Mouse (Mus musculus): Measurements from ENCODE around the gene Pitpnm2. TPM values are rescaled to one million over a fixed set of nuclear protein-coding genes. Genes with fewer than 3 reads are reported as not detected.

The Pitpnm2 gene
- total and polyA plus RNA-seq, 3 experiments = 7.0 to 22.2 TPM; not detected in 1

GRCm38 (mm10) chr5:124152734-124153133 is 96.8 kb downstream of the Pitpnm2 start:
- Histone ChIP-seq H3K9me3 (replicated peaks; ENCODE audit: insufficient read depth, low read length) (no peaks in the 10 kb centered on the region), H3K27me3 (ENCODE audit: control insufficient read depth in 1 of 2, insufficient read depth in 2 of 2, low read length in 2 of 2) (no peaks in the 10 kb centered on the region), H3K4me1 (ENCODE audit: control insufficient read depth in 1 of 2, insufficient read depth in 2 of 2, low read length in 2 of 2) (no peaks in the 10 kb centered on the region), H3K9ac (ENCODE audit: control insufficient read depth, low read depth, low read length, poor library complexity, severe bottlenecking) (no peak overlapping the region), H3K79me2 (ENCODE audit: control insufficient read depth, insufficient read depth, low read length, poor library complexity) (no peaks in the 10 kb centered on the region), H3K27ac (ENCODE audit: control insufficient read depth, low read depth, low read length) (no peak overlapping the region), H3K36me3 (ENCODE audit: control insufficient read depth in 1 of 2, insufficient read depth in 2 of 2, low read length in 2 of 2) (no peaks in the 10 kb centered on the region), H3K4me3 (ENCODE audit: control insufficient read depth in 1 of 2, insufficient read depth in 1 of 2, low read depth in 2 of 2, low read length in 2 of 2) (no peak overlapping the region)
- DNase-seq (ENCODE audit: low read depth, low spot score) = no peak
- no peak for TF ChIP-seq CHD1 (IDR thresholded peaks at IDR 0.05; ENCODE audit: low read depth, low read length)
- TF ChIP-seq ZKSCAN1 (IDR thresholded peaks at IDR 0.05; ENCODE audit: low read depth, low read length) = no peak
- no peak for TF ChIP-seq USF2 (IDR thresholded peaks at IDR 0.05; ENCODE audit: borderline replicate concordance in 1 of 2, insufficient read depth in 1 of 2, low read depth in 1 of 2, low read length in 2 of 2)
- no peak for TF ChIP-seq POLR2AphosphoS5 (IDR thresholded peaks at IDR 0.05; ENCODE audit: borderline replicate concordance, low read depth, low read length)
- no peak for TF ChIP-seq SIN3A (IDR thresholded peaks at IDR 0.05; ENCODE audit: low read length)
- TF ChIP-seq RCOR1 (IDR thresholded peaks at IDR 0.05; ENCODE audit: low read depth, low read length) = no peak
- TF ChIP-seq MAX (IDR thresholded peaks at IDR 0.05; ENCODE audit: low read length) = no peak
- no peak for TF ChIP-seq HCFC1 (IDR thresholded peaks at IDR 0.05; ENCODE audit: low read depth, low read length)
- TF ChIP-seq RAD21 (IDR thresholded peaks at IDR 0.05; ENCODE audit: low read depth, low read length) = no peak
- TF ChIP-seq MYB (IDR thresholded peaks at IDR 0.05; ENCODE audit: low read depth, low read length) = no peak
- no peak for TF ChIP-seq POLR2A (IDR thresholded peaks at IDR 0.05; ENCODE audit: control insufficient read depth in 1 of 2, insufficient read depth in 1 of 2, low read depth in 1 of 2, low read length in 2 of 2, poor library complexity in 1 of 2)

DNA sequence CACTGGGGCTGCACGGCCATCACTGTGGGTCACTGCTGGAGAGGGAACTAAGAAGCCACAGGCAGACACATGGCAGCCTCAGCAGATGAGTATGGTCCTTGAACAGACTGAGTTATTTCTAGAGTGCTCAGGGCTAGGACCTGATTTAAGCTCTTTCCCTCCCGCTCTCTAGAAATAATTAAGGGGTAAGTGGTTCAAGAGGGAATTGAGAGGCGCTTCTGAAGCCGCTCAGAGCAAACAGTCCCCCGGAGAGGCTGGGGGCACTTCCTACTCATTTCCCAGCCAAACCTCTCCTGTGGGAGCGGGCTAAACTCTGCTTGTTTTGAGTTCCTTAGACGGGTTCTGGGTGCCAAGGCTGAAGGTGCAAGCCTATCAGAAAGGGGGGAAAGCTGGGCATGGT is 98.7 kb downstream of the Pitpnm2 start:
- no peaks in the 10 kb centered on the region for H3K9me3 ChIP-seq (replicated peaks; ENCODE audit: insufficient read depth, low read length)
- DNase-seq (ENCODE audit: low read depth, low spot score) = no peak
- H3K27me3 ChIP-seq (ENCODE audit: control insufficient read depth in 1 of 2, insufficient read depth in 2 of 2, low read length in 2 of 2) = no peaks in the 10 kb centered on the region
- no peak overlapping the region for H3K27ac ChIP-seq (ENCODE audit: control insufficient read depth, low read depth, low read length)
- no peaks in the 10 kb centered on the region for H3K36me3 ChIP-seq (ENCODE audit: control insufficient read depth in 1 of 2, insufficient read depth in 2 of 2, low read length in 2 of 2)
- no peaks in the 10 kb centered on the region for H3K79me2 ChIP-seq (ENCODE audit: control insufficient read depth, insufficient read depth, low read length, poor library complexity)
- H3K9ac ChIP-seq (ENCODE audit: control insufficient read depth, low read depth, low read length, poor library complexity, severe bottlenecking) = no peak overlapping the region
- no peak overlapping the region for H3K4me3 ChIP-seq (ENCODE audit: control insufficient read depth in 1 of 2, insufficient read depth in 1 of 2, low read depth in 2 of 2, low read length in 2 of 2)
- H3K4me1 ChIP-seq (ENCODE audit: control insufficient read depth in 1 of 2, insufficient read depth in 2 of 2, low read length in 2 of 2) = no peaks in the 10 kb centered on the region
- TF ChIP-seq TBP (IDR thresholded peaks at IDR 0.05; ENCODE audit: low read depth, low read length) (no peak), USF1 (IDR thresholded peaks at IDR 0.05; ENCODE audit: low read depth, low read length) (no peak), E2F4 (IDR thresholded peaks at IDR 0.05; ENCODE audit: borderline replicate concordance, low read depth, low read length) (no peak), ZNF384 (IDR thresholded peaks at IDR 0.05; ENCODE audit: low read depth, low read length) (no peak), RCOR1 (IDR thresholded peaks at IDR 0.05; ENCODE audit: low read depth, low read length) (no peak), USF2 (IDR thresholded peaks at IDR 0.05; ENCODE audit: borderline replicate concordance in 1 of 2, insufficient read depth in 1 of 2, low read depth in 1 of 2, low read length in 2 of 2) (no peak), ZC3H11A (IDR thresholded peaks at IDR 0.05; ENCODE audit: low read depth, low read length) (no peak), ZMIZ1 (IDR thresholded peaks at IDR 0.05; ENCODE audit: low read depth, low read length) (no peak), MAX (IDR thresholded peaks at IDR 0.05; ENCODE audit: low read length) (no peak), NELFE (IDR thresholded peaks at IDR 0.05; ENCODE audit: low read depth, low read length) (no peak), ZKSCAN1 (IDR thresholded peaks at IDR 0.05; ENCODE audit: low read depth, low read length) (no peak), ELF1 (IDR thresholded peaks at IDR 0.05; ENCODE audit: low read depth, low read length) (no peak), NRF1 (IDR thresholded peaks at IDR 0.05; ENCODE audit: insufficient read depth, low read depth, low read length, poor library complexity, severe bottlenecking) (no peak), MAZ (IDR thresholded peaks at IDR 0.05; ENCODE audit: low read depth, low read length) (no peak), MEF2A (IDR thresholded peaks at IDR 0.05; ENCODE audit: extremely low read depth, insufficient replicate concordance, low read depth, low read length, poor library complexity, severe bottlenecking) (no peak), POLR2A (IDR thresholded peaks at IDR 0.05; ENCODE audit: control insufficient read depth in 1 of 2, insufficient read depth in 1 of 2, low read depth in 1 of 2, low read length in 2 of 2, poor library complexity in 1 of 2) (no peak)

All from MEL (cell line).